Mouse (Mus musculus) gonadal fat pad, adult 2 months (tissue): ENCODE results near the gene 9130019O22Rik. TPM values are rescaled to one million over a fixed set of nuclear protein-coding genes. Genes with fewer than 3 reads are reported as not detected.
"Not testable (repeated sequence)": the region's sequence is repeated elsewhere in the genome, so short reads cannot be mapped to it uniquely, and the experiment has no call there.

Source experiments
- DNase-seq: peaks from one replicate; pipeline ENCODE4 v3.0.0-alpha.2; 2012; ENCODE audit warnings: low read depth
- polyA plus RNA-seq: library from polyadenylated mRNA; depleted of rRNA; stranded (reverse); fragments of >200 nt; gene quantifications from 2 replicates; pipeline ENCODE4 v1.2.3, GENCODE M21; 2012

Gene 9130019O22Rik
- polyA plus RNA-seq, 1 experiment: 5.8 TPM

- DNase-seq: not testable (repeated sequence)
These were observed 11.4 kb downstream of the 9130019O22Rik start, which contains the start of gene Zfp747 for GRCm38 (mm10) chr7:127375271-127376245. Zfp747 (minus strand) TSS chr7:127376050.

DNA sequence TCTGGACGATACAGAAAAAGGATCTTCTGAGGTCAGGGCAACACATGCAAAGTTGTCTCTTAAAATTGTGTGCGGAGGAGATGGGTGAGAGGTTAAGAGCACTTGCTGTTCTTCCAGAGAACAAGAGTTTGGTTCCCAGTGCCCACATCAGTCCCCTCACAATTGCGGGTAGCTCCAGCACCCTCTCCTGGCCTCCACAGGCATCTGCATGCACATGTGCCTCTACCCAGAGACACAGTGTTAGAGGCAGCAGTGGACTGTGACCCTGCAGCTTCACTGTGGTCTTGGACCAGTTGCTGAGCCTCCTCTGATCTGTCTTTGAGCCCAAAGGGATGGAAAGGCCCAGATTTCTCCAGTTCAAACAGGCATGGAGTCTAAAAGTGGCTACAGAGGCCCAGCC is 15.1 kb downstream of the 9130019O22Rik start:
- not testable (repeated sequence) for DNase-seq

- DNase-seq: no peak
These were observed 15.8 kb downstream of the 9130019O22Rik start for GRCm38 (mm10) chr7:127371213-127371612.

DNA sequence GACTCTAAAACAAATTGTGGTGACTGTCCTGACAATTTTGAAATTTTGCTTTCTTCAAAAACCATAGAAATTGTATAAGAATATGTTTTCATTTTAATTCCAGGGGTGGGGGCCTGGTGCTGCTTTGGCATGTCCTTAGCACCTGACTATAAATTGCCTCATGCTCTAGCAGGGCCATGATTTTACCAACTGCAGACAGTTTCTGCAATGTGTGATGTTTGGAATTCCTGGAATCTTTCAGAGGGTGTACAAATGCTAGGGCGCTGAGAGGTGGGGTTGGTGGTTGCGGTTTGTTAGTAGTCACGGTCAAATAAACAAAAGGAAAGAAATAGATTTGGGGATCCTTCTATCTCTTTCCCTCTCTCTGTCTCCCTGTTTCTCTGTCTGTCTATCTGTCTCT is 20.7 kb downstream of the 9130019O22Rik start:
- DNase-seq: no peak

DNA sequence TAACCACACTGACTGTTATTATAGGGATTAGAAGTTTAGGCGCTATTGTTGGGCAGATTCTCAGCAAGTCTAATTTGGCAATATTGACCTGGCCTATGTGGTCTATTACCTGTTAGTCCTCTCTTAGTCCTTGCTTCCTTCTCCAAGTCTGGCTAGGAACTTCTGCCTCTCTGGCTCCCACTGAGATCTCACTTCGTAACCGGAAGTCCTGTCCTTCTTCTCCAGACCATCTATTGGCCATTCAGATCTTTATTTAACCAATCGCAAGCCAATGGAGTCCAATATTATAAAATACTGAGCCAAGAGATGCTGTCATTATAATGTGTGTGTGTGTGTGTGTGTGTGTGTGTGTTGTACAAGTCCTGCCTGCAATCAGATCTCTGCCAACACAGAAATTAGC is 22.8 kb downstream of the 9130019O22Rik start:
- no peak for DNase-seq

DNA sequence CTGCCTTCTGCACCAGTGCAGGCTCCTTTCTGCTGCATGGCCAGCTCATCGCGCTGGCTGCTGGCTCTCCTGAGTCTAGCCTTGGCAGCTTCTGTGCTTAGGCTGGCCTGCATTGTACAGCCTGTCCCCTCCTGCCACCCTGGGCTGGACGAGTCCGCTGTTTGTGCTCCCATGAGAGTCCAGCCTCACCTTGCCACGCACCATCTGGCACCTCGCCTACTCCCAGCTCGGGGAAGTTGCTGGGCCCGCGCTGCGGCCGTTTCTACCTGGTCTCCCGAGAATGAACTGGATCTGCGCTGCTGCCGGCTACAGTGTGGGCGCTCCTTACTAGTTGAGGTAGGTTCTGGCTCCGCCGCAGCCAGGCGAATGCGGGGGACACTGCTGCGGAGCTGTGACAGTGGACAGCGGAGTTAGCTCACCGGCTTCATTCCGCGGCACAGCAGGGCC is 23.5 kb downstream of the 9130019O22Rik start:
- no peak for DNase-seq

DNA sequence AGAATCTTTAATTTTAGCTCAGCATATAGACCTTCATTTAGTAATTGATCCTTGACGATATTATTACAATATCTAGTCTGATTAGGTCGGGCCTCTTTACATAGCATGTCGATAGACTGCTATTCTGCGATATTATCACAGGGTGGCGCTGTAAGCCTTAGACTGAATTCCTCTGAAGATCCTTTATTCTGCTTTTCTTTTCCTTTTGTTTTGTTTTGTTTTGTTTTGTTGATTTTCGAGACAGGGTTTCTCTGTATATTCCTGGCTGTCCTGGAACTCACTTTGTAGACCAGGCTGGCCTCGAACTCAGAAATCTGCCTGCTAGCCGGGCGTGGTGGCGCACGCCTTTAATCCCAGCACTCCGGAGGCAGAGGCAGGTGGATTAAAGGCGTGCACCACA is 24.5 kb downstream of the 9130019O22Rik start:
- DNase-seq: not testable (repeated sequence)

- no peak for DNase-seq
These were observed 25.5 kb downstream of the 9130019O22Rik start for GRCm38 (mm10) chr7:127361449-127361848.

DNA sequence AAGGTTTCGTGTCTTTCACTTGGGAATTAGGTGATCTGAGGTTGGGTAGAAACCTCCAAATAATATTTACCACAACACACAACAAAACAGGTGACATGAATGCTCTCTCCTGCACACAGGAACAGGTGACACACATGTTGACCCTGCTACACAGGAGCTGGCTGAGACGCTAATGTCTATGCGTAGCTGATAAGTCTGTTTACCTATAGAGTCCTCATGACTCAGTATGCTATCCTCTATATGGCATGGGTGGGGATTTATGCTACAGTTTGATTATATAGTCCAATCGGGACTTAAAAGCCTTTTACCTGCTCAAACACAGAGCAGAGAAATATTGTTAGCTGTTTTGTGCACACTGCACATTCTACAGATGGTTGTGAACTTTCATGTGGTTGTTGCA is 26.7 kb downstream of the 9130019O22Rik start:
- DNase-seq: no peak

DNA sequence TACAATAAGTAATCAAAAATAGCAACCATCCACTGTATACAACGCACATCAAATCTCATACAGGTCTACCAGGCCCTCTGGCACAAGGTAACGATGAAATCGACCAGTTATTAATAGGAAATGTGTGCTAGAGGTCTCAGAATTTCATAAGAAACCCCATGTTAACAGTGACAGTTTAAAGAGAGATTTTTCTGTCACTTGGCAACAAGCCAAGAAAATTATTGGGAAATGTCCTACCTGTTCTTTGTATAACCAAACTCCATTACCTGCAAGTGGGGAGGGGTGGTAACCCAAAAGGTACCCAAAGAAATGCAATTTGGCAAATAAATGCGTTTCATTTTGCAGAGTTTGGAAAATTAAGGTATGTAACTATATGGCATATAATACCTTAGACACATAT is 28.5 kb downstream of the 9130019O22Rik start:
- DNase-seq: no peak

- no peak for DNase-seq
These were observed 29.1 kb downstream of the 9130019O22Rik start for GRCm38 (mm10) chr7:127357871-127358270.

DNA sequence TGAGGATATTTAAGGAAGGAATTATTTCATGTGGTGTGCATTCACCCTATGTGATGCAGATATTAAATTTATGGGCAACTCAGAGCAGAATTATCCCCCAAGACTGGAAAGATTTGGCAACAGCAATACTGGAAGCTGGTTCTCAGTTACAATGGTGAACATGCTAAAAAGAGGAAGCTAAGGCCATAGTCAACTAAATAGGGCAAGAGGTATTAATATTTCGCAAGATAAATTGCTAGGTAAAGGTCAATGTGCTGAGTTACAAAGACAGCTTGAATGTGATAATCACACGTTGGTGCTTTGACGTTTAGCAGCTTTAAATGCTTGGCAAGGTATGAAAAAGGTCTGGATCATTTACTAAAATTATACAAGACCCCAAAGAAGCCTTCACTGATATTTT is 31.2 kb downstream of the 9130019O22Rik start:
- DNase-seq: no peak

- DNase-seq: no peak
These were observed 35.5 kb downstream of the 9130019O22Rik start for GRCm38 (mm10) chr7:127351230-127352004.

- DNase-seq: no peak
These were observed 40.3 kb downstream of the 9130019O22Rik start for GRCm38 (mm10) chr7:127346676-127347075.

DNA sequence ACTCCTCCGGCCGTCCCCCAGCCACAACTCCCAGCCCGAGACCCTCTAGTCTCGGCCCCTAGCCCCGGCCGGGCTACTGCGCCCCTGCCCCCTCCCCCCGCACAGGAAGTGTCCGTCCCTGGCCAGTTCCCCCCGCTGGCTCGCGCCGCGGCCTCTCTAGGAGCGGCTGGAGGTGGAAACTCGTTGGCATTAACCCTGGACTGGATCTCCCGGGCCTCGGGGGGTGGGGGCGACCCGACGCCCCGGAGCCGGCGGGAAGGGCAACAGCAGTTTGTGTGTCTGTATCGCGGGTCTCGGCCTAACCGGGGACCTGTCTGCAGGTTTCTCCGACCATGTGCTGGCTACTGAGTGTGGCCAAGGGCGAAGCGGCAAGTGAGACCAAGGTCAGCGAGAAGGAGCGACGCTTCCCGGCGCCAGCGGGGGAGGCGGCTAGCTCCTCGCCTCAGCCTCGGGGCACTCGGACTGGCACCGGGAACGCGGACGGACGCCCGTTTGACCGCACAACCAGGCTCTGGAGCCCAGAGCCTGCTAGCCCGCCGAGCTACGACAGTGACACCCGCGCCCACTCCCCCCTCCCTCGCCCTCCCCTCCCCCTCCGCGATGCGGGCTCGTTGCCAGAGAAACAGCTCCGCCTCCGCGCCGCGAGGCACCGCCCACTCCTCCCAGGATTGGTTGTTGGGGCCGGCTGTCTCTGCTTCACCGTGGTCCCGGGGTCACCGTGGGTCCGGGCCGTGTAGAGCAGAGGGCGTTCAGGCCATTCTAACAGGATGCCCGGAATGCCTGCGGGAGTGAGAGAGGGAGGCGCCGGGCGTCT is 41.2 kb downstream of the 9130019O22Rik start, which contains the start of gene Zfp768:
Gene Zfp768, minus strand, starts transcription at position 78 of the 814 bp plus-strand sequence.
- DNase-seq: no peak

DNA sequence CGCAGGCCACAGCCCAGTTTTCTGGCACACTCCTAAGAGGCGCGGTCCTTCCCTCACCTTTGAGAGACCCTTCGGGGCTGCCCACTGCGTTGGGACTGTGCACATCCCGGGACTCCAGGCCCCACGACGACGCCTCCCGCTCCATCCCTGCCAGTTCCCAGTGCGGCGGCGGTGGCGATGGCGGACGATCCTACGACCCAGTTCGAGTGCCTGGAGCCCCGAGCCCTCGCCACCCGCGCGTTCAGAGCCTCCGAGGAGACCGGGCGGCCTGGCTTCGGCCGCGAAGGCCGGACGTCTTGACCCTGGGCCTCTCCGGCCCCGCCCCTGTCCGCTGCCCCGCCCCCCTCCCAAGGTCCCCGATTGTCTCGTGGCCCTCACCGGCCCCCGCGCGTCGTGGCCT is 41.9 kb downstream of the 9130019O22Rik start:
- DNase-seq: no peak

GRCm38 (mm10) chr7:127344371-127344770 is 42.6 kb downstream of the 9130019O22Rik start:
- no peak for DNase-seq

- DNase-seq: no peak
These were observed 43.5 kb downstream of the 9130019O22Rik start for GRCm38 (mm10) chr7:127343351-127344019.

DNA sequence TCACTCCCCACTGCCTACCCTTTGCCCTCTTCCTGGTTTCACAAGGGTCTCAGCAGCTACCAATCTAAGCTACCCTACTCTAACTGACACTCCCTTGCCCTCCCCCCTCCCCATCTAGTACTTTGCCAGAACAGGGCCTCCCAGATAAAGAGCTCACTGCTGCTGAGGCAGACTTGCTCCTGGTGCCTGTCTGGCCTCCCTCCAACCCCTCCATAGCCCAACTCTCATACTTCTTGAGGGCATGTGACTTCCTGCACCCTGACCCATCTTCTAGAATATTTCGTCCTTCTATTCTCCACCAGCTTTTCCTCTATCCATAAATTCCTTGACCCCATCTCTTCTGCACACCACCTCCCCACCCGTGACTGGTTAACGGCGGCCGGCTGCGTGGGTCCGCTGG is 44.1 kb downstream of the 9130019O22Rik start:
- DNase-seq: no peak

- DNase-seq: no peak
These were observed 44.6 kb downstream of the 9130019O22Rik start for GRCm38 (mm10) chr7:127342332-127342731.

DNA sequence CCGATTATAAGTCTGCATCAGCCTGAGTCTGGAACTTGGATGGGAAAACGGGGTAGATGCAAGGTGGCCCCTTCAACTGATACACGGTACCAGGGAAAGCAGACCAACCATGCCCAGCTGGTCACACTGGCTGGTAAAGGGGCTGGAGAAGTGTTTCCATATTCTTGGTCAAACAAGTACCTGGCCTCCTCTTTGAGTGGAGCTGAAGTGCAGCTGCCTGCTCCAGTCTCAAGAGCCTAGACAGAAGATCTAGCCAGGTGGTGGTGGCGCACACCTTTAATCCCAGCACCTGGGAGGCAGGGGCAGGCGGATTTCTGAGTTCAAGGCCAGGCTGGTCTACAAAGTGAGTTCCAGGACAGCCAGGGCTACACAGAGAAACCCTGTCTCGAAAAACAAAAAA is 45.1 kb downstream of the 9130019O22Rik start:
- DNase-seq: not testable (repeated sequence)
